Mouse (Mus musculus): ENCODE measurements around the gene Prf1. TPM values are rescaled to one million over a fixed set of nuclear protein-coding genes. Genes with fewer than 3 reads are reported as not detected.
A peak's percentile ranks its signal among the peaks of the same experiment; 100 is the strongest.

Prf1 gene
- total and polyA plus RNA-seq, 3 experiments, result 0.23 to 1.3 (median 0.32) TPM

- intact Hi-C loops (cut with DNase I), result no loop called here
- Histone ChIP-seq H3K79me2 (replicated peaks; ENCODE audit: control insufficient read depth, insufficient read depth, low read length) (no peaks in the 10 kb centered on the region), H3K27ac (no peak overlapping the region), H3K36me3 (ENCODE audit: control insufficient read depth, insufficient read depth, low read length) (no peaks in the 10 kb centered on the region), H3K27me3 (ENCODE audit: control insufficient read depth, insufficient read depth, low read length) (no peaks in the 10 kb centered on the region), H3K9ac (ENCODE audit: low read depth, low read length) (no peak overlapping the region), H3K4me3 (no peak overlapping the region), H3K4me1 (ENCODE audit: control insufficient read depth, insufficient read depth, low read length) (peaks cover 2% of the 10 kb centered on the region)
- TF ChIP-seq CTCF (IDR thresholded peaks at IDR 0.05), result no peak
- no peak for TF ChIP-seq POLR2A (IDR thresholded peaks at IDR 0.05; ENCODE audit: insufficient read depth, low read depth, low read length)
- TF ChIP-seq EP300 (IDR thresholded peaks at IDR 0.05; ENCODE audit: insufficient read depth, low read depth, low read length), result no peak
- WGBS, result 48% methylated on average over 8 of the region's 8 CpGs
- peak; percentile 55 to 62 for DNase-seq
Measured at GRCm38 (mm10) chr10:61324717-61325116, 27.1 kb downstream of the Prf1 start.

GRCm38 (mm10) chr10:61325782-61326328 lies 28.2 kb downstream of the Prf1 start:
- no peaks in the 10 kb centered on the region for H3K36me3 ChIP-seq (ENCODE audit: control insufficient read depth, insufficient read depth, low read length)
- no peak for DNase-seq
- H3K27ac ChIP-seq, result no peak overlapping the region
- TF ChIP-seq CTCF (IDR thresholded peaks at IDR 0.05), result no peak
- TF ChIP-seq POLR2A (IDR thresholded peaks at IDR 0.05; ENCODE audit: insufficient read depth, low read depth, low read length), result no peak
- no peak for TF ChIP-seq EP300 (IDR thresholded peaks at IDR 0.05; ENCODE audit: insufficient read depth, low read depth, low read length)
- intact Hi-C loops (cut with DNase I), result no loop called here
- H3K4me3 ChIP-seq, result no peak overlapping the region
- peaks cover 2% of the 10 kb centered on the region for H3K4me1 ChIP-seq (ENCODE audit: control insufficient read depth, insufficient read depth, low read length)
- no peaks in the 10 kb centered on the region for H3K27me3 ChIP-seq (ENCODE audit: control insufficient read depth, insufficient read depth, low read length)
- no peak overlapping the region for H3K9ac ChIP-seq (ENCODE audit: low read depth, low read length)
- WGBS, result 59% methylated on average over 9 of the region's 9 CpGs
- no peaks in the 10 kb centered on the region for H3K79me2 ChIP-seq (replicated peaks; ENCODE audit: control insufficient read depth, insufficient read depth, low read length)

GRCm38 (mm10) chr10:61327545-61327944 lies 29.9 kb downstream of the Prf1 start:
- H3K9ac ChIP-seq (ENCODE audit: low read depth, low read length), result no peak overlapping the region
- intact Hi-C loops (cut with DNase I), result no loop called here
- no peak overlapping the region for H3K27ac ChIP-seq
- DNase-seq, result no peak
- H3K4me1 ChIP-seq (ENCODE audit: control insufficient read depth, insufficient read depth, low read length), result peaks cover 2% of the 10 kb centered on the region
- H3K36me3 ChIP-seq (ENCODE audit: control insufficient read depth, insufficient read depth, low read length), result no peaks in the 10 kb centered on the region
- TF ChIP-seq EP300 (IDR thresholded peaks at IDR 0.05; ENCODE audit: insufficient read depth, low read depth, low read length), result no peak
- TF ChIP-seq POLR2A (IDR thresholded peaks at IDR 0.05; ENCODE audit: insufficient read depth, low read depth, low read length), result no peak
- TF ChIP-seq CTCF (IDR thresholded peaks at IDR 0.05), result no peak
- no peaks in the 10 kb centered on the region for H3K79me2 ChIP-seq (replicated peaks; ENCODE audit: control insufficient read depth, insufficient read depth, low read length)
- H3K27me3 ChIP-seq (ENCODE audit: control insufficient read depth, insufficient read depth, low read length), result no peaks in the 10 kb centered on the region
- no peak overlapping the region for H3K4me3 ChIP-seq
- WGBS, result 78% methylated on average over 10 of the region's 10 CpGs

GRCm38 (mm10) chr10:61328927-61329326 lies 31.3 kb downstream of the Prf1 start:
- 71% methylated on average over 7 of the region's 7 CpGs for WGBS
- Histone ChIP-seq H3K27ac (no peak overlapping the region), H3K4me3 (no peak overlapping the region), H3K27me3 (ENCODE audit: control insufficient read depth, insufficient read depth, low read length) (no peaks in the 10 kb centered on the region), H3K36me3 (ENCODE audit: control insufficient read depth, insufficient read depth, low read length) (no peaks in the 10 kb centered on the region), H3K79me2 (replicated peaks; ENCODE audit: control insufficient read depth, insufficient read depth, low read length) (no peaks in the 10 kb centered on the region), H3K9ac (ENCODE audit: low read depth, low read length) (no peak overlapping the region), H3K4me1 (ENCODE audit: control insufficient read depth, insufficient read depth, low read length) (peaks cover 2% of the 10 kb centered on the region)
- DNase-seq, result no peak
- TF ChIP-seq POLR2A (IDR thresholded peaks at IDR 0.05; ENCODE audit: insufficient read depth, low read depth, low read length) (no peak), CTCF (IDR thresholded peaks at IDR 0.05) (no peak), EP300 (IDR thresholded peaks at IDR 0.05; ENCODE audit: insufficient read depth, low read depth, low read length) (no peak)
- intact Hi-C loops (cut with DNase I), result no loop called here

- Histone ChIP-seq H3K4me3 (no peak overlapping the region), H3K4me1 (ENCODE audit: control insufficient read depth, insufficient read depth, low read length) (no peaks in the 10 kb centered on the region; the same call in 1 of the 2 replicates), H3K27me3 (ENCODE audit: control insufficient read depth, insufficient read depth, low read length) (no peaks in the 10 kb centered on the region), H3K27ac (no peak overlapping the region), H3K79me2 (replicated peaks; ENCODE audit: control insufficient read depth, insufficient read depth, low read length) (no peaks in the 10 kb centered on the region), H3K36me3 (ENCODE audit: control insufficient read depth, insufficient read depth, low read length) (no peaks in the 10 kb centered on the region), H3K9ac (ENCODE audit: low read depth, low read length) (no peak overlapping the region)
- intact Hi-C loops (cut with DNase I), result no loop called here
- 64% methylated on average over 5 of the region's 5 CpGs for WGBS
- 0 out of 2 replicates have a peak, but pooled peaks have one; percentile 31 for TF ChIP-seq EP300 (IDR thresholded peaks at IDR 0.05; ENCODE audit: insufficient read depth, low read depth, low read length)
- TF ChIP-seq CTCF (IDR thresholded peaks at IDR 0.05), result no peak
- TF ChIP-seq POLR2A (IDR thresholded peaks at IDR 0.05; ENCODE audit: insufficient read depth, low read depth, low read length), result no peak
- DNase-seq, result peak; percentile 56 to 64
Measured at GRCm38 (mm10) chr10:61331046-61331445, 33.4 kb downstream of the Prf1 start.

GRCm38 (mm10) chr10:61334545-61334944 lies 36.9 kb downstream of the Prf1 start:
- H3K36me3 ChIP-seq (ENCODE audit: control insufficient read depth, insufficient read depth, low read length), result no peaks in the 10 kb centered on the region
- no peak for DNase-seq
- WGBS, result 56% methylated on average over 7 of the region's 7 CpGs
- H3K79me2 ChIP-seq (replicated peaks; ENCODE audit: control insufficient read depth, insufficient read depth, low read length), result no peaks in the 10 kb centered on the region
- H3K4me3 ChIP-seq, result no peak overlapping the region
- H3K27ac ChIP-seq, result no peak overlapping the region
- H3K4me1 ChIP-seq (ENCODE audit: control insufficient read depth, insufficient read depth, low read length), result no peaks in the 10 kb centered on the region
- TF ChIP-seq CTCF (IDR thresholded peaks at IDR 0.05), result no peak
- no peak for TF ChIP-seq EP300 (IDR thresholded peaks at IDR 0.05; ENCODE audit: insufficient read depth, low read depth, low read length)
- no peak for TF ChIP-seq POLR2A (IDR thresholded peaks at IDR 0.05; ENCODE audit: insufficient read depth, low read depth, low read length)
- no peaks in the 10 kb centered on the region for H3K27me3 ChIP-seq (ENCODE audit: control insufficient read depth, insufficient read depth, low read length)
- H3K9ac ChIP-seq (ENCODE audit: low read depth, low read length), result no peak overlapping the region
- intact Hi-C loops (cut with DNase I), result no loop called here

All from heart, adult 2 months (tissue).